Mouse (Mus musculus) spleen, adult 2 months (tissue): ENCODE measurements around the gene Zbtb16.

Source experiments
- CTCF ChIP-seq: fragments of 200-500 bp; IDR thresholded peaks from 2 replicates; pipeline ENCODE4 v1.5.1; 2011; ENCODE audit warnings: mild to moderate bottlenecking, inconsistent platforms; ENCODE audit not compliant: insufficient read depth, insufficient read length, insufficient replicate concordance; ENCODE audit errors: extremely low read depth
- POLR2A ChIP-seq: fragments of 200-500 bp; IDR thresholded peaks from 2 replicates; pipeline ENCODE4 v1.6.1; 2011; ENCODE audit warnings: low read depth, low read length, inconsistent platforms

DNA sequence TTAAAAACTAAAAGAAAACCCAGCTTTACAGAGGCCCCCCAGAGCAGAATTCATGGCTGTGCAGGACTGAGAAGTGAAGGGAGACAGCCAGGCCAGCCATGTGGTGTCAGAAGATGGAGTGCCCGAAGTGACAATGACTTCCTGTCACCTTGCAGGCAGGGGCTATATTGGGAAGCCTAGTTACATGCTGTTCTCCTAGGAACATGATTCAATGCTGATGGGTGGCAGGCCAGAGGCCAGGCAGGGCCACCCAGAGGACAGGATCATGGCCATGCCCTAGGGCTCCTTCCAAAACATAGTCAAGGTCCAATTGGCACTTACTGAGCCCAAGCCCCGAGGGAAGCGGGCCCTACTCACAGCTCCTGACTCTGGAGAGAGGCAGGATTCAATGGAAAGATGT, 106.6 kb downstream of the Zbtb16 start:
- TF ChIP-seq CTCF (no peak), POLR2A (no peak)
